ENCODE assay signal across 23 mouse cellular contexts in genomic region chr13:45332031-45332430, GRCm38 (mm10).
"Had no signal": no experiment of that assay in that cellular context is flagged by ENCODE, and none has a peak within 500 bp of the region (broad histone marks: within the 10 kb centered on the region; RNA-seq: fewer than 3 reads in every experiment).

No protein-coding gene starts in this region.

- ATAC-seq: liver, postnatal 0 days had no signal

- H3K27ac ChIP-seq: kidney, postnatal 0 days; layer of hippocampus, adult 2 months; limb, embryonic 15.5 days; liver, embryonic 14.5 days; lung, embryonic 15.5 days; neural tube, embryonic 12.5 days; neural tube, embryonic 15.5 days; stomach, postnatal 0 days had no signal

- H3K9ac ChIP-seq: limb, embryonic 15.5 days; liver, embryonic 14.5 days; liver, postnatal 0 days; lung, embryonic 15.5 days; neural tube, embryonic 12.5 days; neural tube, embryonic 15.5 days had no signal

- H3K4me3 ChIP-seq: layer of hippocampus, adult 2 months; limb, embryonic 15.5 days; lung, embryonic 15.5 days; neural tube, embryonic 12.5 days; neural tube, embryonic 15.5 days had no signal

- H3K36me3 ChIP-seq: limb, embryonic 15.5 days; lung, embryonic 15.5 days; neural tube, embryonic 12.5 days; neural tube, embryonic 15.5 days had no signal

- H3K4me2 ChIP-seq: limb, embryonic 15.5 days; liver, embryonic 11.5 days; lung, embryonic 15.5 days; midbrain, embryonic 11.5 days; neural tube, embryonic 12.5 days; neural tube, embryonic 15.5 days had no signal

- DNase-seq: kidney, adult 2 months; kidney, postnatal 25 days; layer of hippocampus, adult 9-11 months; liver, postnatal 0 days; lung, postnatal 14 days; lung, postnatal 4 days; midbrain, embryonic 14.5 days; right cerebral cortex, adult 18-20 months; right cerebral cortex, postnatal 14 days; right cerebral cortex, postnatal 4 days; thymus, adult 2 months; thymus, postnatal 14 days; thymus, postnatal 4 days had no signal

- H3K4me1 ChIP-seq: lung, embryonic 15.5 days; neural tube, embryonic 12.5 days; neural tube, embryonic 15.5 days had no signal

- H3K9me3 ChIP-seq: limb, embryonic 15.5 days; lung, embryonic 15.5 days; neural tube, embryonic 12.5 days; neural tube, embryonic 15.5 days had no signal

- H3K27me3 ChIP-seq: limb, embryonic 15.5 days; lung, embryonic 15.5 days; neural tube, embryonic 12.5 days; neural tube, embryonic 15.5 days had no signal
